Mouse (Mus musculus) myocyte (in vitro differentiated cells): ENCODE measurements around the gene Cmya5. TPM values are rescaled to one million over a fixed set of nuclear protein-coding genes. Genes with fewer than 3 reads are reported as not detected.

Experiments
- H3K27me3 ChIP-seq: one replicate; pipeline ENCODE4 v1.6.1; 2011; ENCODE audit not compliant: control insufficient read depth, insufficient read depth, insufficient read length
- H3K36me3 ChIP-seq: one replicate; pipeline ENCODE4 v1.6.1; 2011; ENCODE audit not compliant: control insufficient read depth, insufficient read depth
- H3K4me2 ChIP-seq: one replicate; pipeline ENCODE4 v1.6.1; 2011; ENCODE audit warnings: low read depth, control low read depth
- H3K4me3 ChIP-seq: one replicate; pipeline ENCODE4 v1.5.1; 2011; ENCODE audit warnings: mild to moderate bottlenecking, control low read depth, moderate library complexity
- H3K79me2 ChIP-seq: one replicate; pipeline ENCODE4 v1.6.1; 2011; ENCODE audit not compliant: control insufficient read depth, insufficient read depth
- H3ac ChIP-seq: one replicate; pipeline ENCODE4 v1.6.1; 2011; ENCODE audit not compliant: control insufficient read depth, insufficient read length
- CEBPB ChIP-seq: IDR thresholded peaks from 2 replicates; pipeline ENCODE4 v1.6.1; 2011; ENCODE audit warnings: mild to moderate bottlenecking, moderate library complexity; ENCODE audit not compliant: poor library complexity, insufficient read depth, severe bottlenecking
- E2F4 ChIP-seq: IDR thresholded peaks from one replicate; pipeline ENCODE4 v1.6.1; 2011; ENCODE audit warnings: mild to moderate bottlenecking, control low read depth, moderate library complexity; ENCODE audit not compliant: insufficient read depth
- MAX ChIP-seq: IDR thresholded peaks from one replicate; pipeline ENCODE4 v1.6.1; 2011; ENCODE audit warnings: low read depth, mild to moderate bottlenecking, control low read depth
- MYOD1 ChIP-seq, 3 experiments: IDR thresholded peaks; one replicate each; pipeline ENCODE4 v1.6.1; 2011; ENCODE audit warnings: control low read depth in 2 of 3, low read depth in 2 of 3, mild to moderate bottlenecking in 2 of 3, moderate library complexity in 1 of 3; ENCODE audit not compliant: insufficient read length in 2 of 3, control insufficient read depth in 1 of 3
- MYOG ChIP-seq, 3 experiments: IDR thresholded peaks; one replicate each; pipeline ENCODE4 v1.6.1; 2011; ENCODE audit warnings: control low read depth in 2 of 3, low read depth in 2 of 3, mild to moderate bottlenecking in 2 of 3; ENCODE audit not compliant: insufficient read length in 2 of 3, control insufficient read depth in 1 of 3, insufficient read depth in 1 of 3
- POLR2A ChIP-seq: IDR thresholded peaks from one replicate; pipeline ENCODE4 v1.6.1; 2011; ENCODE audit warnings: low read depth, mild to moderate bottlenecking, control low read depth, moderate library complexity; ENCODE audit not compliant: insufficient read length
- POLR2AphosphoS2 ChIP-seq: IDR thresholded peaks from one replicate; pipeline ENCODE4 v1.6.1; 2011; ENCODE audit warnings: low read depth, control low read depth; ENCODE audit not compliant: insufficient read length
- REST ChIP-seq: IDR thresholded peaks from one replicate; pipeline ENCODE4 v1.6.1; 2011; ENCODE audit warnings: mild to moderate bottlenecking, control low read depth, moderate library complexity; ENCODE audit not compliant: insufficient read depth, insufficient read length
- SRF ChIP-seq: IDR thresholded peaks from one replicate; pipeline ENCODE4 v1.6.1; 2011; ENCODE audit warnings: low read depth; ENCODE audit not compliant: control insufficient read depth, insufficient read length
- TCF12 ChIP-seq: IDR thresholded peaks from one replicate; pipeline ENCODE4 v1.6.1; 2011; ENCODE audit warnings: mild to moderate bottlenecking, control low read depth; ENCODE audit not compliant: poor library complexity, insufficient read depth, severe bottlenecking
- TCF3 ChIP-seq: IDR thresholded peaks from one replicate; pipeline ENCODE4 v1.6.1; 2011; ENCODE audit warnings: low read depth, control low read depth; ENCODE audit not compliant: insufficient read length
- USF1 ChIP-seq: IDR thresholded peaks from one replicate; pipeline ENCODE4 v1.6.1; 2011; ENCODE audit warnings: low read depth, mild to moderate bottlenecking, control low read depth, moderate library complexity
- polyA plus RNA-seq: library from polyadenylated mRNA; unstranded; fragments of >200 nt; fragmentation: generic; extraction: Trizol; gene quantifications from one replicate; pipeline ENCODE4 v1.2.1, GENCODE M21; 2012; ENCODE audit warnings: missing spikeins

Cmya5 gene
- polyA plus RNA-seq, 1 experiment, result 0.04 TPM

DNA sequence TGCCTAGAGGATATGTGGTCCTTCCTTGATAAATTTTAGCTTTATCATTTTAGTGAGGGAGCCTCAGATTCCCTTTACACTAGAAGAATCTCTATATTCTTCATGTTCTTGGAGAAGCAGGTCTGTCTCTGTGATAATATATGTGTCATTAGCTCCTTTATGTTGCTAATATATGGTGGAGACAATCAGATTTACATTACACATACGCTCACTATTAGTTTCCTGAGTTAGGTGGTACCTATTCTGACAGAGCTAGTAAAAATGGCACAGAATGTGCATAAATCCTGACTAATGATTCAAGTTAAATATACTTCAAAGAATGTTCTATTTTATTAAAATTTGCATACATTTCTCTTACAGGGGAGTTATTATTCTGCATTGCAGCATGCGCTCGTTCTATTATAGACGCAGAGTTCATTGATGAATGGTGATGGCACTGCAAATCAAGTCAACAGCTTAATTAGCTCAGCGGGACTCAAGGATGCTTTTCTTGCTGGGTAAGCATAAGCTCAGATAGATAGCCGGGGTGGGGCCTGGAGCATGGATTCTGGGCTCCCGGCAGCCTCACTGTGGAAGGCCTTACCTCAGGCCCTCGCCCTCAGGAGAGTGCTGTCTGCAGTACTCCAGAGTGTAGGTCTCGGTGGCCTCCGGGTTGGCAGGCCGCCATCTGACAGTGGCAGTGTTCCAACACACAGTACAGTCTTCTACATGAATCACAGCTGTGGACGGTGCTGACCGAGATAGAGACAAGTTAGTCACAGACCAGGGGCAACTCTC is 81.5 kb downstream of the Cmya5 start:
- no peaks in the 10 kb centered on the region for H3K27me3 ChIP-seq
- no peaks in the 10 kb centered on the region for H3K36me3 ChIP-seq
- H3K4me2 ChIP-seq, result no peak overlapping the region
- no peaks in the 10 kb centered on the region for H3K79me2 ChIP-seq
- H3K4me3 ChIP-seq, result no peak overlapping the region
- H3ac ChIP-seq, result no peak overlapping the region
- TF ChIP-seq POLR2AphosphoS2, result no peak
- TF ChIP-seq POLR2A, result no peak
- TF ChIP-seq MAX, result no peak
- no peak for TF ChIP-seq TCF3

DNA sequence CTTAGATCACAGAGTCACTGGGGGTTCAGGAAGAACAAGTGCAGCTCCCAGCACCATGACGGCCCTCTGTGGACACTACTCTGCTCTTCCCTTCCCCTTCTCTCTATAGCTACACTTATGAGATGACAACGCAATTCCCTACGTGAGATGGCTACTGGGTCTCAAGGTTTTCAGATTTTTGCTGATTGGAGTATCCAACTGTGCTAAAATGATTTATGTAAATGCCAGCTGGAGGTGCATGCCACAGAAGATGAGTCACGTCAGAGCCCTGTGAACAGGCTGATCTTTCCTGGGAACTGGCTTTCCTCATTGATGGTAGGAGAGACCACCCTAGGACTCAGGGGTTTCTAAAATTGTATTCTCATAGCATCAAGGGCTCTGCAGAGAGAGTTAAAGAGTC is 83.2 kb downstream of the Cmya5 start:
- Histone ChIP-seq H3K27me3 (no peaks in the 10 kb centered on the region), H3K4me2 (no peak overlapping the region), H3K36me3 (no peaks in the 10 kb centered on the region), H3K4me3 (no peak overlapping the region), H3ac (no peak overlapping the region), H3K79me2 (no peaks in the 10 kb centered on the region)
- TF ChIP-seq REST (no peak), TCF3 (no peak), TCF12 (no peak)

DNA sequence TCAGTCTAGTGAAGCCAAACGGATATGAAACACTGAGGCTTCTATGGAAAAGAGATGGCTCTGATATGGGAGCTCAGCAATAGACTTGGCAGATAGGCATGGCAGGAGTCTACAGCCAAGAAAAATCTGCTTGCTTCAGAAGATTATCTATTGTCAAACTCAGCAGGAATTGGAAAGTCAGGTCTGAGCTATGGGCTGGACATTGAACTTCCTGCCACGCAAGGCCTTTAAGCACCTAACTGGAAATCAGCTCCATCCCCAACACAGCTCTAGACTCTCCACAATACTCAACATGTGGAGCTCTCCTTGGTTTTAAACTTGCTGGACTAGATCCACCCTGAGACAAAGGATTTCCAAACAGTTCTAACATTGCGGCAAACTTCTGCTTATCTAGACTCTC is 84.1 kb downstream of the Cmya5 start:
- Histone ChIP-seq H3K4me3 (no peak overlapping the region), H3K79me2 (no peaks in the 10 kb centered on the region), H3K36me3 (no peaks in the 10 kb centered on the region), H3K4me2 (no peak overlapping the region), H3ac (no peak overlapping the region), H3K27me3 (no peaks in the 10 kb centered on the region)
- TF ChIP-seq TCF3 (no peak), CEBPB (no peak), MYOG (IDR thresholded peaks at IDR 0.05; ENCODE audit: control insufficient read depth in 1 of 3, insufficient read depth in 1 of 3, insufficient read length in 2 of 3, low read depth in 2 of 3) (no peak), REST (no peak), TCF12 (no peak), USF1 (no peak), POLR2A (no peak), E2F4 (no peak), MYOD1 (IDR thresholded peaks at IDR 0.05; ENCODE audit: control insufficient read depth in 1 of 3, insufficient read length in 2 of 3, low read depth in 2 of 3) (no peak), MAX (no peak), SRF (no peak)

DNA sequence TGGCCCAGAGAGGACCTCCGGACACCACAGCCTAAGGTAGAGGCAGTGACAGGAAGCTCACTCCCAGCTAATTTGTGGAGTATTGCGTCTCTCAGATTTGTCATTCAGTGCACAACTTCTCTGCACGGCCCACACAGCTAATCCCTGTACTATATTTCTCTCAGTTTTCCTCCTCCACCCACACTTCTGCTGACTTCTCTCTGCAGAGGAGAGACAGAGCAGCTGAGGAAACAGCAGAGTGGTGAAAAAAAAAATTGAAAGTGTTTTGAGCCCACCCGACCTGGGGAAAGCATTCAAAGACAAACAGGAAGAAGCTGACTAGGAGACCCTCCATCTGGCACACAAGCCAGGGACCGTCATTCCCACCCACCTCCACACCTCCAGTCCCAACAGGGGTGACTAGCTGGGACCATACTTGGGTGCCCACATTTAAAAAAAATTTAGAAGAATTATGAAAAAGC is 85.9 kb downstream of the Cmya5 start:
- H3K4me2 ChIP-seq, result no peak overlapping the region
- no peak overlapping the region for H3K4me3 ChIP-seq
- H3K27me3 ChIP-seq, result no peaks in the 10 kb centered on the region
- no peaks in the 10 kb centered on the region for H3K79me2 ChIP-seq
- no peaks in the 10 kb centered on the region for H3K36me3 ChIP-seq
- TF ChIP-seq MYOG (IDR thresholded peaks at IDR 0.05; ENCODE audit: control insufficient read depth in 1 of 3, insufficient read depth in 1 of 3, insufficient read length in 2 of 3, low read depth in 2 of 3) (no peak), TCF12 (no peak), REST (no peak), CEBPB (no peak), USF1 (no peak), POLR2A (no peak), SRF (no peak), E2F4 (no peak), TCF3 (no peak), MAX (no peak), MYOD1 (IDR thresholded peaks at IDR 0.05; ENCODE audit: control insufficient read depth in 1 of 3, insufficient read length in 2 of 3, low read depth in 2 of 3) (no peak), POLR2AphosphoS2 (no peak)
- H3ac ChIP-seq, result no peak overlapping the region

DNA sequence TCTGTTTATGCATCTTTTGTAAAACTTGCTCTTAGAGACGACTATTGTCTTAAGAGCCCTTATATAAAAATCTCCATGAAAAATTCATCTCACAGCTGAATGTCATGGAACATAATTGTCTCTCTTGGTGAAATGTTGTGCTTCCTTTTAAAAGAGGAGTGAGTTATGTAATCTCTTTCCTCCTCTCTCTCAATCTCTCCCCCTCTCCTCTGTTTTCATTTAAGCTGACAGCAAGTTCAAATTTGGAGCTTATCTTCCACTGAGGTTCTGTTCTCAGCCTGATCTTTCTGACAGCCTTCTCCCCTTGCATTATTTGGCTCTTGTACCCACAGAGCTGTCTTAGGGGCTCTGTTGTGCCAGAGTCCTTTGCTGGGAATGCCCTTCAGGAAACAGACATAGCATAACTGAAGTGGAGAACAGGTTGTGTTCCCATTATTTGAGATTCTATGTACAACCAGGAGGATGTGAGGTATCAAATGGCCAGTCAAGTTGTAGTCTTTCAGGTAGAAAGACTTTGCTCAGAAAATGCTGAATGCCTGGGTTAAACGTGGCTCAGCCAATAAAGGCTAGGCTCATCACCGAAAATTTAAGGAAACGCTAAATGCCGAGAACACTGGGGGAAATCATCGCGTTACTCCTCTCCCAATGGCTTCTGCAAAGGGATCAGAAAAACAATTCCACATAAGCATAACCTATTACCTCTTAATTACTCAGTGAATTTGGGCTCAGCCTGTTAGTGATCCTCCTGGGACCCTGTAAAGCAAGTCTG is 86.8 kb downstream of the Cmya5 start:
- Histone ChIP-seq H3K27me3 (no peaks in the 10 kb centered on the region), H3ac (no peak overlapping the region), H3K4me3 (no peak overlapping the region), H3K4me2 (no peak overlapping the region), H3K36me3 (no peaks in the 10 kb centered on the region), H3K79me2 (no peaks in the 10 kb centered on the region)
- TF ChIP-seq SRF, result no peak
- TF ChIP-seq CEBPB, result no peak
- no peak for TF ChIP-seq TCF12
- TF ChIP-seq USF1, result no peak
- no peak for TF ChIP-seq MYOG (IDR thresholded peaks at IDR 0.05; ENCODE audit: control insufficient read depth in 1 of 3, insufficient read depth in 1 of 3, insufficient read length in 2 of 3, low read depth in 2 of 3)
- TF ChIP-seq MYOD1 (IDR thresholded peaks at IDR 0.05; ENCODE audit: control insufficient read depth in 1 of 3, insufficient read length in 2 of 3, low read depth in 2 of 3), result no peak
- TF ChIP-seq TCF3, result no peak
- no peak for TF ChIP-seq MAX
- no peak for TF ChIP-seq POLR2A
- no peak for TF ChIP-seq E2F4
- no peak for TF ChIP-seq POLR2AphosphoS2
- no peak for TF ChIP-seq REST
